Mouse (Mus musculus): ENCODE data around the gene AW011738. TPM values are rescaled to one million over a fixed set of nuclear protein-coding genes. Genes with fewer than 3 reads are reported as not detected.

Gene AW011738
- polyA plus RNA-seq, 1 experiment from 2014 or later: 0.72 TPM

DNA sequence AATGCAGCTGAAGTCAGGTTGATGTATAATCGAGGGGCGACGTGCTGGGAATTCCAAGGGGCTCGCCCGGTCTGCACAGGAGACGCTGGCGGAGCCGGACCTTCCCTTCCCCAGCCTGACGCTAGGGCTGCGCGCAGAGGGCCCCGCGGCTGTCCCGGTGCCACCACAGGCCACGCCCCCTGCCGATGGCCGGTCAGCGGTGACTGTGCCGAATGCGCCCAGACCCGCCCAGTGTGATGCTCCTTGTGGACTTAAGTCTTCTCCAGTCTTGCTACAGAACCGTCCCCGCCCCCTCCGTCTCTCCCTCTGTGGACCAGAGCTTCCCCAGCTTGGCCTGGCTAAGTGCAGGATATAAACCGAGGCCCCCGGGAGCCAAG, 5.3 kb upstream of the AW011738 start:
- TF ChIP-seq CTCF (IDR thresholded peaks at IDR 0.05; ENCODE audit: low read depth): peak; percentile 43; the same call in 1 of the 2 replicates
- peaks cover 18% of the 10 kb centered on the region for H3K4me1 ChIP-seq (ENCODE audit: insufficient read depth)
- peak; percentile 92 for ATAC-seq (ENCODE audit: insufficient read depth)
- DNase-seq: peak; percentile 96
- H3K27me3 ChIP-seq (ENCODE audit: insufficient read depth, low read length): peaks cover 5% of the 10 kb centered on the region
- H3K9me3 ChIP-seq (ENCODE audit: low read depth, low read length): no peaks in the 10 kb centered on the region
- H3K9ac ChIP-seq: peak overlapping the region; percentile 50
- WGBS: under 1% methylated on average over 26 of the region's 26 CpGs
- H3K4me3 ChIP-seq (ENCODE audit: low read depth, low read length): peak overlapping the region; percentile 86
- peak overlapping the region; percentile 96 for H3K4me2 ChIP-seq
- peaks cover 15% of the 10 kb centered on the region; the same call in 1 of the 2 replicates for H3K36me3 ChIP-seq (ENCODE audit: insufficient read depth)
- H3K27ac ChIP-seq (ENCODE audit: low read depth): peak overlapping the region; percentile 96

DNA sequence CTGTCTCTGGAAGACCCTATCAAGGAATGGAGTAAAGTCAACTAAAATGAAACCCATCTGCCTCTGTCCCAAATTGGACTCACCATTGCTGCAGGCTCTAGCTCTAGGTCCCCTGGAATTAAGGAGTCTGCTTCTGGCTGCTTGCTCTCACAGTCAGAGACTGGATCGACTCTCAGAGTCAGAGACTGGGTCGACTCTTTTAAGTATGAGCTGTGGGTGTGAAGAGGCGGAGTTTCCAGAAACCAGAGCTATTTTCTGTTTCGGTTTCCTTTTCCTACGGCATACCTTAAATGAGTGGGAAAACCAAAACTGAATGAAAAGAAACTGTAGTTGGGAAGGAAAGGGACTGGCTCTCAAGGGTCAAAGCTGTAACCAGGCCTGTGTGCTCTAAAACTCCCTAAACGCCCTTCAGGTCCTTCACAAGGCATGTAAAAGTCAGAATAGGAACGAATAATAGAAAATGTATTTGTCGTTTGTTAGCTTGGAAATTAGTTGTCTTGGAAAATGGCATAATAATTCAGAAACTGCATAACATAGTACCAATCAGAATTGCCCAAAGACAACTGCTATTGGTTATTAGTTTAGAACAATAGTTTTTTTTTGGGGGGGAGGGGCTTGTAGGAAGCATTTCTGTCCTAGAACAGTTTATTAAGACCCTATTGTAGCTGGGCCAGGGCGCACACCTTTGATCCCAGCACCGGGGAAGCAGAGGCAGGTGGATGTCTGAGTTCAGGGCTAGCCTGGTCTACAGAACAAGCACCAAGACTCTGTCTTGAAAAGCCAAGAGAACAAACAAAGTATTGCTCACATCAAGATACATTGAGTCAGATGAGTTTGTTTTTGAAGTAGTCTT, 2.3 kb upstream of the AW011738 start, which contains the start of gene Isg15:
Isg15 (minus strand) TSS at position 196 of the 853 bp plus-strand sequence.
- H3K9ac ChIP-seq: no peak within 1 kb of the TSS
- H3K27ac ChIP-seq (ENCODE audit: low read depth): no peak within 1 kb of the TSS
- 54% methylated on average over 10 of the region's 10 CpGs for WGBS
- peaks cover 23% of the 10 kb centered on the region for H3K27me3 ChIP-seq (ENCODE audit: insufficient read depth, low read length)
- ATAC-seq (ENCODE audit: insufficient read depth) (no peak), DNase-seq (peak; percentile 40)
- H3K4me1 ChIP-seq (ENCODE audit: insufficient read depth): peaks cover 1% of the 10 kb centered on the region
- no peak within 1 kb of the TSS for H3K4me3 ChIP-seq (ENCODE audit: low read depth, low read length)
- no peak for TF ChIP-seq CTCF (IDR thresholded peaks at IDR 0.05; ENCODE audit: low read depth)
- no peak within 1 kb of the TSS; the same call in 1 of the 2 replicates for H3K4me2 ChIP-seq
- no peaks in the 10 kb centered on the region for H3K36me3 ChIP-seq (ENCODE audit: insufficient read depth)
- no peaks in the 10 kb centered on the region for H3K9me3 ChIP-seq (ENCODE audit: low read depth, low read length)

DNA sequence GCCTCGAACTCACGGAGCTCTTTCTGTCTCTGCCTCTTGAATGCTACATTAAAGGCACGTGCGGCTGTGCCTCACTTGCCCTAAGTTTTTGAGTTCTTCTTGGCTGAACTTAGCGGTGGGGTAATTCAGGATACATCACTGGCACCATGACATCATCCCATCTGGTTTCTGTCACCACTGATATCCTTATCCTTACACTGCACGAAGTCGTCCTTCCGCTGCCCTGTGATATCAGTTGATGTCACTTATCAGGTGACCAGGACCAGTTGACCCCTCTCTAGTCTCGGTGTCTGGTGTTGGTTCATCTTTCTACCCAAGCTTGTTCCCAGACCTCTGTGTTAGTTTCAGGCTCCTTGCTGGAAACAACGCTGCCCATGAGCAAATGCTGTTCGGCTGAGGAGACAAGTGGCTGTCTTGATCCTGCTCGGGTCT, 626 bp upstream of the AW011738 start:
- Histone ChIP-seq H3K4me3 (ENCODE audit: low read depth, low read length) (peak overlapping the region; percentile 56), H3K27ac (ENCODE audit: low read depth) (no peak overlapping the region), H3K4me1 (ENCODE audit: insufficient read depth) (no peaks in the 10 kb centered on the region; the same call in 1 of the 2 replicates), H3K36me3 (ENCODE audit: insufficient read depth) (no peaks in the 10 kb centered on the region), H3K9me3 (ENCODE audit: low read depth, low read length) (no peaks in the 10 kb centered on the region), H3K4me2 (peak overlapping the region; percentile 96), H3K9ac (peak overlapping the region; percentile 62), H3K27me3 (ENCODE audit: insufficient read depth, low read length) (peaks cover 23% of the 10 kb centered on the region)
- ATAC-seq (ENCODE audit: insufficient read depth) (no peak), DNase-seq (no peak)
- 23% methylated on average over 12 of the region's 12 CpGs for WGBS
- TF ChIP-seq CTCF (IDR thresholded peaks at IDR 0.05; ENCODE audit: low read depth): no peak

DNA sequence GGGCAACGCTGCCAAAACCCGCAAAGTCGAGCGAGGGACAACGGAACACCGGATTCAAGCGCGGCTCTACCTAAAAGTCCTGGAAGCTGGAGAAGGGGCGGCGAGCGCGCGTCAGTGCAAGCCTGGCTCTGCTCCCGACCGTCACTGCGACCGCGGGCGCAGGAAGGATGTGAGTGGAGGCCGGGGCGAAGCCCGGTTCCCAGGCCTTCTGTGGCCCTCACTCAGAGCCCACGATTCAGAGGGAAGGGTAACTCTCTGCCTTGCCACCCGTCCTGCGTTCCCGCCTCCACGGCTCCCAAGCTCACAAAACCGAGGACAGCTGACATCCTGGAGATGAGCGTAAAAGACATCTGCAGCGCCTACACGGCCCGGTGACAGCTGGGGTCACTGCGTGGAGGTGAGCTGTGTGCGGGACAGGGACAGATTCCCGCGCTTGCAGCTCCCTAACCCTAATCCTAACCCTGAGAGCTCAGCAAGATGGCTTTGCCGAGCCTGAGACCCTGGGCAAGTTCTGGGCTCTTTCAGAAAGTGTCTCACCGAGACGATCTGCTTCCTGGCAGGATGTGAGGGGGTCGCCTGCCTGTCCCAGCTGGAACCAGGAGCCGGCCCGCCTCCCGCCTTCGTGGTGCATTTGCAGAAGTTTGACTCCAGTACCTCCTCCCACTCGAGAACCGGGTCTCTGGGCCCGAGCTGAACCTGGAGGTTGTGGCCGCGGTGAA, 468 bp downstream of the AW011738 start:
- under 1% methylated on average over 49 of the region's 49 CpGs for WGBS
- ATAC-seq (ENCODE audit: insufficient read depth) (peak; percentile 57), DNase-seq (peak; percentile 65)

DNA sequence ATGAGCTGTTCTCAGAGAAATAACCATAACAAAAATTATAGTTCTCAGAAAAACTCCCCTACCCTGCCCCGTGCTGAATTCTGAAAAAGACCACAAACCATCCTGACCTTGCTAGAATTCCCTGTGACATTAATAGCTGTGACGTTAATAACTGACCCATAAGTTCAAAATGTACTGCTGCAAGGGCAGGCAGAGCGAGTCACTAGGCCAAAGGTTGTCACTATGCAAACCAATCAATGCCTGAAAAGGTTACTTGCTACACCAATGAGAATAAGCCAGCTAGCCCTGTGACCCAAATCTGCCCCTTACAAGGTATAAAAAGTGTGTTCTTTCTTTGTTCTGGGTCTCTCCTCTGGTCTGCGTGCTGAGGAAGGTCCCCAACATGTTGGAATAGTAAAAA, 5.8 kb downstream of the AW011738 start:
- H3K4me3 ChIP-seq (ENCODE audit: low read depth, low read length): no peak overlapping the region
- no peak for TF ChIP-seq CTCF (IDR thresholded peaks at IDR 0.05; ENCODE audit: low read depth)
- ATAC-seq (ENCODE audit: insufficient read depth) (no peak), DNase-seq (no peak)
- no peaks in the 10 kb centered on the region for H3K9me3 ChIP-seq (ENCODE audit: low read depth, low read length)
- H3K27me3 ChIP-seq (ENCODE audit: insufficient read depth, low read length): peaks cover 10% of the 10 kb centered on the region; the same call in 1 of the 2 replicates
- 83% methylated on average over 4 of the region's 4 CpGs for WGBS
- no peak overlapping the region for H3K4me2 ChIP-seq
- H3K27ac ChIP-seq (ENCODE audit: low read depth): no peak overlapping the region
- no peaks in the 10 kb centered on the region for H3K4me1 ChIP-seq (ENCODE audit: insufficient read depth)
- H3K9ac ChIP-seq: no peak overlapping the region
- no peaks in the 10 kb centered on the region for H3K36me3 ChIP-seq (ENCODE audit: insufficient read depth)

More for the DNA sequence above, 468 bp downstream of the AW011738 start:
- H3K9ac ChIP-seq: peak overlapping the region; percentile 62
- peak overlapping the region; percentile 69 for H3K27ac ChIP-seq (ENCODE audit: low read depth)
- H3K4me1 ChIP-seq (ENCODE audit: insufficient read depth): no peaks in the 10 kb centered on the region; the same call in 1 of the 2 replicates
- peak overlapping the region; percentile 56 for H3K4me3 ChIP-seq (ENCODE audit: low read depth, low read length)
- H3K27me3 ChIP-seq (ENCODE audit: insufficient read depth, low read length): peaks cover 23% of the 10 kb centered on the region
- no peak for TF ChIP-seq CTCF (IDR thresholded peaks at IDR 0.05; ENCODE audit: low read depth)
- no peaks in the 10 kb centered on the region for H3K9me3 ChIP-seq (ENCODE audit: low read depth, low read length)
- H3K4me2 ChIP-seq: peak overlapping the region; percentile 96
- no peaks in the 10 kb centered on the region for H3K36me3 ChIP-seq (ENCODE audit: insufficient read depth)

DNA sequence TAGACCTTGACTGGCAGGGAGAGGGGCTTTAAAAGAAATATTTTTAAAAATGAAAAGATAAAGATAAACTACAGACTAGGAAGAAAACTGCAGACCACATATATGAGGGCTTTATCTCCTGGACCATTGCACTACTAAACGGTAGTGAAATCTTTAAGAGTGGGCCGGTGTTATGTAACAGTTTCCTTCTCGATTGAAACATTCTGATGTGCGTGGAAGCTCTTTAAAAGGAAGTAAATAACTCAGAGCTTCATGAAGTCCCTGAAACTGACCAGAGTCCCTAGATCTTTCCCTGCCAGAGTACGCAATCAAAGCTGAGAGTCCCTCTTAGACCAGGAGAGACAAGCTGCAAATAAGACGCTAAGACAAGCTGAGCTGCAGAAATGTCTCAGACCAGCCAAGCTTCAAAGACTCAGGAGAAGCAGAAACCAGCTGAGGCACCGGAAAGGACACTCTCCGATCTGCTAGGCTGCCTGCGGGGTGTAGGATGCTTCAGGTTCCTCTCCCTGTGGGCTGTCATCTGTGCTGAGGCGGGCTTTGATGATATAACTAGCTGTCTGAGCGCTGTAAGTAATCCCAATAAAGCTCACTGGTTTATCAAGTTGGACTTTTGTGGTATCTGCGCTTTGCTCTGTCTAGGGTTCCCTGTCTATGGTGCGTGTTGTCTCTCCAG, 7.0 kb downstream of the AW011738 start:
- no peaks in the 10 kb centered on the region for H3K36me3 ChIP-seq (ENCODE audit: insufficient read depth)
- H3K4me2 ChIP-seq: no peak overlapping the region
- no peaks in the 10 kb centered on the region for H3K27me3 ChIP-seq (ENCODE audit: insufficient read depth, low read length)
- no peak for TF ChIP-seq CTCF (IDR thresholded peaks at IDR 0.05; ENCODE audit: low read depth)
- 59% methylated on average over 13 of the region's 13 CpGs for WGBS
- no peaks in the 10 kb centered on the region for H3K9me3 ChIP-seq (ENCODE audit: low read depth, low read length)
- no peak overlapping the region for H3K9ac ChIP-seq
- ATAC-seq (ENCODE audit: insufficient read depth) (no peak), DNase-seq (no peak)
- no peak overlapping the region for H3K27ac ChIP-seq (ENCODE audit: low read depth)
- no peak overlapping the region for H3K4me3 ChIP-seq (ENCODE audit: low read depth, low read length)
- no peaks in the 10 kb centered on the region for H3K4me1 ChIP-seq (ENCODE audit: insufficient read depth)

Measured in lung, embryonic 14.5 days (tissue).